Mouse (Mus musculus) left cerebral cortex, postnatal 10 days (tissue): ENCODE measurements at regions not wholly inside any gene's neighbourhood (a gene's known extent, or its start where the extent isn't known, plus 50 kb on each side); places are given as distances from the start of the nearest gene placed in this dataset.

Source experiments
- DNase-seq, 2 experiments: peaks; one replicate each; pipeline ENCODE4 v3.0.0; 2021 to 2022; ENCODE audit warnings: low spot score in 2 of 2, mixed read lengths in 1 of 2; ENCODE audit errors: extremely low spot score in 1 of 2
- intact Hi-C: fragments of 180-260 bp; cut with DNase I; formaldehyde crosslinking; loops from one replicate; pipeline ENCODE4 v1.15.1; 2025

DNA sequence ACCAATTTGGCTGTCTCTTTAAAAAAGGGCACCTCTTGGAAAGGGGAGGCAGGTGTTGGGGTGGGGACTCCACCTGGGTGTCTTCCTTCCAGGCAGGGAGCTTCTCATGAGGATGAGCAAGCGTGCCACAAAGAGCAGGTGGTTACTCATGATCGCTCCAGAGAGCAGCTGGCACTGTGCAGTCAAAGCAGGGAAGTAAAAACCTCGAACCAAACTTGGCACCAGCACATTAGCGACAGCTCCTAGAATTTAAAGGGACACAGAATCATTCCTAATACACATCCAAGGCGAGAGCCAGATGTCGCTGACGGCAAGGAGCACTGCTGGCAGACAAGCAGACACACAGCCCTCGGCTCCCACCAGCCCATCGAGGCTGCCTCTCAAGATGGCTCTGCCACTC lies 70.4 kb downstream of the Irx5 start:
- intact Hi-C loops: no loop called here
- DNase-seq: peak in 1 of 2 experiments; percentile 31

DNA sequence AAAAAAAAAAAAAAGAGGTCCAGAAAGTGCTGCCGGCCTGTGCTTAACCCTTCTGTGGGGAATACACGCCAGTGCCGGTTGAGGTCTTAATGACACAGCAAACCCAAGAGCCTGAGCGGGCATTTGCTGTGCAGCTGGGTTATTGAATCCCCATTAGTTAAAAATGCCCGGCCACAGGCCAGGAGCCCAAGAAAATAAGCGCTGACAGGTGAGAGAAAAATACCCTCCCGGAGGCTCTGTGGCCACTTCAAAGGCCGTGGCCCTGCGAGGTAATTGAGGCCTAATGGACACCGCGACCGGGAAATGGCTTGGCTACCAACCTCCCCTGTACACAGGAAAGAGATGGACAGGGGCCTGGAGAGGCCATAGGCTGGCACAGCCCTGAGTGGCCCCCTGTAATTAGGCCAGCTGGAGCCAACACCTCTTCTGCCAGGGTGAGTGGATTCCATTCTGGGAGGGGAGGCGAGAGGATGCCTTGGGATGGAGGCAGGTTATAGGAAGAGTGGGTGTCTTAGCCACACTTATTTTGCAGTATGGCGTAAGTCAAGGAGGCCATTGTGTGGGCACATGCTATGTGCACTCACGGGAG lies 79.7 kb downstream of the Irx5 start:
- no peak for DNase-seq
- intact Hi-C loops: no loop called here

DNA sequence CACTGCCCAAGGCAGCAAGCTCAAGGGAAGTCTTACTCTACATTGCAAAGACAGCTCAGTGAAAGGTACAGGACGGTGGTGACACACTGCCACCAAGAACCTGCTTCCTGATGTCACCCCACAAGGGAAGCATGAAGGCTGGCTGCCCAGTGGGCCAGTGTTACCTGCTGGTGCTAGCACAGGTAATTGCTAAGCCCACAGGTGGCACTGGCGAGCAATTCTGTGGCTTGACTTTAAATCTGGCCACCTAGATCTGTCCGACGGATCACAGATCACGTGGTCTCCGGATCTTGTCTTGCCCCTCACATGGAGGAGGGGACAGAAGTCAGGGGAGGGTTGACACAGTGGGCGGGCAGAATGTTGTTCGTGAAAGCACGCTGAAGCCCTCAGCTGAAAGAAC lies 80.9 kb downstream of the Irx5 start:
- no peak for DNase-seq
- intact Hi-C loops: no loop called here

DNA sequence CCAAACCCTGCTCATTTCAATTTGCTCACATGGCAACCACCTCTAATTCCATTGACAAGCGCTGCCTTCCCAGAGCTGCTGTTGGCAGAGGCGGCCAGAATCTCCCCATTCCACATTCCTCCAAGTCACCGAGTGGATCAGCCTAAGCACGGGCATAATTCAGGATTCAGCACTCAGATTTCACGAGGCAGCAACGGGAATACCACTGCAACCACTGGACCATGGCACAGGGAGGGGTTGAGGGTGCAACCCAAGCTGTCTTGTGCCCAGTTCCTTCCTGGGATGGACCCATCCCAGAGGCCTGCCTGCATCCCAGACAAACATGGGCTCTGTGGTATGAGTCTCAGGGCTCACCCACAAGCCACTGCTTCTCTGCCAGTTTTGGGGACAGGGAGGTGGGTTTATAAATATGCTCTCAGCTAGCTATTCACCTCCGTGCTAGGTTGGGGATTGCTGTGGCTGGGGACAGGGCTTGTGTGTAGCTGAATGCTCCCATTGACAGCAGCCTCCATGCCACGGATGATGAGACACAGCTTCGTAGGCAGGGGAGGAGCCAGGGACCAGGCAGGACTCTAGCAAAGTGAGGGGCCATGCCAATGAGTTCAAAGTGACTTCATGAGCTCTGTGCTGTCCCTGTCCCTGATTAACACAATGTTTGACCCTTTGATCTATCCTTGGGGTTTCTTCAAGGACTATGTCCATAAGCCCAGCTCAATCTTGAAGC lies 82.5 kb downstream of the Irx5 start:
- intact Hi-C loops: no loop called here
- peak in 1 of 2 experiments; percentile 11 for DNase-seq

DNA sequence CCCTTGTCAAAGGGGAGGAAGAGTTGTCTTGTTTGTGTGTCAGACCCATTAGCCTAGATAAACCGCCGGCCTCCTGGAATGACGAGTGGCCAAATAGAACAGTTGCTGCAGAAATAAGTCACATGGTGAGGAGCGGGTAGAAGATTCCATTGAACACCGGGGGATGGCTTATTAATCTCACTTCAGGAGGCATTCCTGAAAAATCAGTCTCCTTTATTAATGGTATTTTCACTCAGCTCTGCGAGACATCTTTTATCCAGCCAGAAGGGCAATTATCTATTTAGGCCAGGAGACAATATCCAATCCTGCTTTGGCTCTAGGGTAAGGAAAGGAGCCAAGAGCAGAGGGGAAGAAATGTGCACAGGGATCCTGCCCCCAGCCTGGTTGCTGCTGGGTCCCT lies 84.7 kb downstream of the Irx5 start:
- intact Hi-C loops: no loop called here
- no peak for DNase-seq

DNA sequence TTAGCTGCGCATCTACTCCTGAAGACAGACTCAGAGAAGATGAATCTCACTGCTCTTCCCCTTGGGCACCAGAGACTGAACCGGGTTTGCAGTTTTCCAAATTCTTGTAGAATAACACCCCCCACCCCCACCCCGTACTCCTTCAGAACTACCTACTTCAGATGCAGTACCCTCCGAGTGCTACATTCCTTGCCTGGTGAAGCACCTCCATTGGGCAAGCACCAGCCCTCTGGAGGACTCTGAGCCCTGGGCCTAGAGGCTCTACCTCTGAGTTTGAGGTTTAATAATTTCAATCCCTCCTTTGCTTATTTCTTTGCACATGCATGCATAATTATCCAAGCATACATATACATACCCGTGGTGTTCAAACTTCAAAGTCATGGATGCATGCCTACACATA lies 101.9 kb downstream of the Irx5 start:
- intact Hi-C loops: no loop called here
- no peak for DNase-seq

DNA sequence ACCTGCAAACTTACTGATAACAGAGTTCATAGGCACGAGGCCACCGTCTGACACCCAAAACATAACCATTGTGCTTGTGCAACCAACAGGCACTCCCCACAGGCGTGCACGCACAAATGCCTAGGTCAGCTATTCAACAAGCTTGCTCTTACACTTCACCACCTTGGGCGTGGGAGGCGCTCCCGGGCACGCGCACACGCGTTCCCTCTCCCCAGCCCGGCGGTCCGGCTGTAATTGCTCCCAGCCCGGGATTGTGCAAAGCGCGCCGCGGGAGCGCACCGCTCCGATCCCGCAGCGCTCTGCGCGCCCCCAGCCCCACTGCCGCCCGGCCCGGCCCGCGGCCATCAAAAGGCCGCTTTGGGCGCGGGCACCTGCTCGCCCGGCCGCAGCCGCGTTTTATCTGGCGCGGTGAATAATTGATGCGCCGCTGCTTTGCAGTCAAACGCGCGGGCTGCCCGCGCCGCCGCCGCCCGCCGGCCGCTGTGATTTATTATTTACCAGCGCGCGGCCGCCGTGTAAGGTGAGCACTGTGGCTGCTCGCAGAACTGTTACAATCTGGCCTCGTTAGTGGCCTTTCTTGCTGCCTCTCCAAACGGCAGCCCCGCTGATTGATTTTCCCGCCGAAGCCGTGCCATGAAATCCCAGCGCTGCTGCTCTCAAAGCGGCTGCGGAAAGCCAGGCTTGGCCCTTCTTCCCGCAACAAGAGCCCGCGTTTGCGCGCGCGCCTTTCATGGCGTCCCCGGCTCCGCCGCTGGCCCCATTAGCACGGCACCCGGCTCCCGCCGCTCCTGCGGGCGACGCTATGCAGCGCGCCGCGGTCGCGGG lies 102.9 kb downstream of the Irx5 start:
- intact Hi-C loops: no loop called here
- peak in 1 of 2 experiments; percentile 40 for DNase-seq

DNA sequence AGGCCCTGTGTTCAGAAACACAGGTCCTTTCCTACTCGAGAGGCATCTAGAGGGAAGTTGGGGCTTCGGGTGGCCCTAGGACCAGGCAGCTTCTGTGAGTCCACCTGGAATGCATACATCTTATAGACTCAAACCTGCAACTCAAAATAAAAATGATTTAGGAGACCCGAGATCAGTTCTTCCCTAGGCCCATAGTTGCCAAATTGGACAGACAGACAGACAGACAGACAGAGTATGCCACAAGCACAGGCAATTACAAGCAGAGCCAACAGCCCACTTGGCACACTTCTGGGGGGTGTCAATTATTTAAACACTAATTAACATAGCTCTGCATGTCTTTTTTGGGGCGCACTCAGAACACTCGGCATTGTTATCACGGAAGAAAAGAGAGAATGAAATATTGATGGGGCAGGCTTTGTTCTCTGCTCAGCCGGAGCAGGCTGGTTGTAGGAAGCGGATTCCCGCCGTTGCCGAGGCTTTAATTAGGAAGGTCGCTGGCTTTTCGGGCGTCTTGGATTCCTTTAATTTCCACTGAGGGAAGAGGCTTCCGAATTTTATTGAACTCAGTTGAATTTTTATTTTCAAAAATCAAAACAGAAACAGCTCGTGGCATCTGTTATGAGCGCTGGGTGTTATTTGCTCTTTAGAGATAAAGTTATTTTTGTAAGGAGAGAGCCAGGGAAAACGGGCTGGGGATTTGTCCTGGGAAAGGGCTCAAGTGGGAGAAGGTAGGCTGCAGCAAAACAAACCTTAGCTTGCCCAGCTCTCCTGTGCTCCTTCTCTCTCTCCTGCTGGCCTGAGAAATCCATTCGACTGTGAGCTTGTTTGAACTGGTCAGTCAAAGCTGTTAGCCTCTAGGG lies 111.9 kb downstream of the Irx5 start:
- DNase-seq: no peak
- intact Hi-C loops: no loop called here

DNA sequence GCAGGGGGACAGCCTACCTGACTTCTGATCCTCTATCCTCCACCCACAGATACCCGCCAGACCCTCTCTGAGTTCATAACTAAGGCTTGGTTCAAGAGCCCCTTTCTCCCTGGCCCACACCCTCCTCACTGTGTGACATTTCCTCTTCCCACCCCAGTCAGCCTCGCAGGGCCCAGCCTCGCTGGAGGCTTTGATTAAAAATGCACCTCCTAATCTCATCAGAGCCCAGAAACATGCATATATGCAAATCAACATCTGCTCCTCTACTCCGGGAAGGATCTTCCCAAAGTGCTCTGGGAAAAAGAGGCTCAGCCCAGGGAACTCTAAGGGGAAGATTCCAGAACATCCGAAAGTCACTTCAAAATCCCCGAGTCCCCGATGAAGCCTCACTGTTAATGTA lies 114.8 kb downstream of the Irx5 start:
- intact Hi-C loops: no loop called here

DNA sequence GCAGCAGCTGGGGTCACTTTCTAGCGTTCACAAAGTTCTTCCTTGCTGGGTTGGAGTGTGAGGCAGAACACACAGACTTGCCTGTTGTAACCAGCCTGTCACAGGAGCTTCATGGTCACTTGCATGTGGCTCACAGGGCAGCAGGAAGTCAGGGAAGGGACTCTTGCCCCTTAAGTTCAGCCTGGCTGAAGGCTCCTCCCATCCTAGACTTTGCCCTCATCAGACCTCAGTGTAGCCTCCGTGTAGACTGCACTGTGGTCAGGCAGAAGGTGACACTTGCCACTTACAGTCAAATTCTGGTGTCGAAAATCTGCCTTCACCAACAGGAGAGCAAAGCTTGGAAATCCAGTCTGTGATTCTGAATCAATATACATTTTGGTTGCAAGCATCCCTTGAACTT lies 115.4 kb downstream of the Irx5 start:
- no peak for DNase-seq
- intact Hi-C loops: no loop called here

More for the DNA sequence above, 114.8 kb downstream of the Irx5 start:
- DNase-seq: no peak

DNA sequence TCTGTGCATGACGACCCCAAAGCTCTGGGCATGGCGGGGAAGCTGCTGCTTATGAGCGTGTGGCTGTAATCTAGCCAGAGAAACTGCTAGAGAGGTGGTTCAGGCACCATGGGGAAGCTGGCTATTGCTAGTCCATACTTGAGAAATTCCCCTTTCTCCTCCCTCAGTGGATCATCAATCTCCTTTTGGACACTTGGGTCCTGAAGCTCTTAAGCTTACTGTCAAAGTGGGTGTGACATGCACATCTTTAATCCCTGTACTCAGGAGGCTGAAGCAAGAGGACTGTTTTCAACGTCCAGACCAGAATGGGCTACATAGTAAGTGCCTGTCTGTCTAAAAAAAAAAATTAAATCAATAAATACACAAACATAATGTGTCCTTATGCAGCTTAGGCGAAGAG lies 125.0 kb downstream of the Irx5 start:
- intact Hi-C loops: no loop called here
- DNase-seq: no peak

DNA sequence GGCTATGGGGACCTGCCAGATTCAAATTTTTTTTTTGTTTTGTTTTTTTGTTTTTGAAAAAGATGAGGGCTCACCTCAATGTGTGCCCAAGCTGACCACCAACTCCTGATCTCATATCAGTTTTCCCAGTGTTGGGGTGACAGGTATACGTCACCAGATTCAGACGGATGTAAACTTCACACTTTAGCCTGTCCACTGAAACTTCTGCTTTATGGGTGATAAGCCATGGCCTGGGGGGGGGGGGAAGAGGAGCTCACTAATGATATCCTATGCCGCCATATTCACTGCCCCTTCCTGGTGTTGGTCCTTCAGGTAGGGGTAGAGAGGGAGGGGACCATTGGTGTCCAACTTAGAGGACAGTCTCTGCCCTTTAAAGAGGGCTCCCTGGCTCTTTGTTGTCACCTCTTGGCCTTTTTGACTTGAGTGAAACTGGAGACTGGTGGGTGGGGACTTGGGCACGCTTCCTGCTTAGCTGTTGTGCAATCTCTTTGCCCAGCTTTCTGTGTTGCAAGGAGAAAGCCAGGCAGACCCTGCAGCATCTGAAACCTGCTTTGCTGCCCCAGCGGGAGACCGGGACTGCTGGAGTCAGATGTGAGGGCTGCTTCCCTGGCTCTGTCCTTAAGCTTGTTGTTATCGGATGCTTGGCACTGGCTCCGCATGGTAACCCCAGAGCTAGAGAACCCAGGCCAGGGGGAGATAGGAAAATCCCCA lies 125.8 kb downstream of the Irx5 start:
- DNase-seq: no peak
- intact Hi-C loops: no loop called here

DNA sequence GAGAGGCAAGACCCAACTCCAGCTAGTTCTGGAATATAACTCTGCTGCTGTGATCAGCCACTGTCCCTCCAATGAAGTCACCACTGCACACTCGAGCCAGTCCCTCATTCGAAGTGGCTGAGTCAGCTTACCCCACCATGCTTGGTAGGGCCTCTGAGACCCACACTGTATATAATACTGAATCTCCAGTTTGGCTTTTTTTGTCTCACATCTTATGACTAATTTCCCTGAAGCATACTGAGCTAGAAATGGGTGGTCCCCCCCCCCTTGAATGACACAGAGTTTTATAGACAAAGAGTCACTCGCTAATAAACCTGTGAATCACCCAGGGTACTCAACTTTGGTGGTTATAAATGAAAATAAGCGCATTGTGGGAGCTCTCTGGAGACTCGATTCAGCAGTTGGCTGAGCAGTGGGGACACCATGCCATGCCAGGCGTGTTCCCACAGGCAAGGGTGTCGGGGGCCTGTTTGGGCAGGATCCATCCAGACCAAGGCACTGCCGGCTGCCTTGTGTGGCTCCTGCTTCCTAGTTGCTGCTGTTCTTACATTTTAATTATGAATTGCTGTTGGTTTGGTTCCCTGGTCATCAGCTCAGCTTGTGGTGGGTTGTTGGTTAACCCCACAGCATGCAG lies 131.2 kb downstream of the Irx5 start:
- intact Hi-C loops: no loop called here
- no peak for DNase-seq

DNA sequence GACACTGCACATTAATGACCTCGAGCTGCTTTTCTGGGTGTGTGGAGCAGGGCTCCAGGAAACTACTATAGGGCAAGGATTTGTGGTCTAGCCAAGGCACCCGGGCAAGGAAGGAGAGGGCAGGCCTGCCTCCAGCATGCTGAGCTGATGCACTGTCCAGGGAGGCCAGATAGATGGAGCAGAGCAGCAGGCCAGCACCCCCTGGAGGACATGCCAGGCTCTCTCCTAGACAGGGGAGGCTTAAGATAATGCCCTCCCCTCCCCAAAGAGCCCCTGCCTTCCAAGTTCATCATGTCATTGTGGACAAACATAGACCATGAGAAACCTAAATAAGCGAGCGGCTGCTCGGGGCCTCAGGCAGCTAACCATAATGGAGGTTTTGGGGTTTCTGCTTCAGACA lies 134.1 kb downstream of the Irx5 start:
- intact Hi-C loops: no loop called here
- no peak for DNase-seq

DNA sequence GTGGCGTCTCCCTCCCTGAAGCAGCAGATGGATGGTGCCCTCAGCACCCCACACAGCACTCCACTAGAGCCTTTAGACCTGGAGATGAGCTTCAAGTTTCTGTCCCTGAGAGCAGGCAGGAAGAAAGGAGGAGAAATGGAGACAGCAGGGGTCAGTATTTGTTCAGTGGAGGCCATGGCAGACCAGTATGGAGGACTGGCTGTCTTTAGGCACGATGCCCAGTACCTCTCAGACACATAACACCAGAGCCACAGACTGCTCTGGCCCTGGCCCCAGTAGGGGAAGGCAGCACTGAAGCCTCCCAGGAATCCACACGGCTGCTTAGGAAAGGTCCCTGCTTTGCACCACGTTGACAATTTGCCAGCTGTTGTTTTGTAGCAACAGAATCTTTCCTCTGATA lies 136.0 kb downstream of the Irx5 start:
- intact Hi-C loops: no loop called here
- peak; percentile 11 to 36 for DNase-seq

DNA sequence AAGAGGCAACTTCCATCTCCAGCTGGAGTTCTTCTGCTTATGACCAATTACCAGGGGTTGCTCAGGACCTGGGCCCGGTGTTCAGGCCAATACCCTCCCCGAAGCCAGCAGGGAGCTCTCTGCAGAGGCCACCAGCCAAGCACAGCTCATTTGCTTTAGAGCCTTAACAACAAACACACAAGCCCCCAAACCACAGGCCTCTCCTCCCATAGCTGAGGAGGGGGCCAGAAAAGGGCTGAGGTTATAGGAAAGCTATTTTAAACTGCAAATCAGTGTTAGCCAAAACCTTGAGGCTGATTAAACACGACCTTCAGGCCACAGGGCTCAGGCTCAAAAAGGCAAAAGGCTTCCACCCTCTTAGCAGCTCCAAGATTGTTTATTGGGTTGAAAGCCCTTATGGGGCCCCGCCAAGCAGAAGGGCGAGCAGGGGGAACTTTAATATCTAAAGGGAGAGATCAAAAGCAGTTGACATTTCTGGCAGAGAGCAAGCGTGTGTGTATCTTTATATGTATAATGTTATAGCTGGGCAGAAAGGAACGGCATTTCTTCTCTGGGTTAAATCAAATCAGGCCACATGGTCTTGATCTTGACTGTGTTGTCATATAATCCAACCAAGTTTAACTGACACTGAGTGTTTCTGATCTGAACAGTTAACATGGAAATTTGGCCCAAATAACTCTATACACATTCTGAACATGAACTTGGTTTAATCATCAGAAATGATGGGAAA lies 148.3 kb downstream of the Irx5 start:
- DNase-seq: no peak
- intact Hi-C loops: no loop called here

DNA sequence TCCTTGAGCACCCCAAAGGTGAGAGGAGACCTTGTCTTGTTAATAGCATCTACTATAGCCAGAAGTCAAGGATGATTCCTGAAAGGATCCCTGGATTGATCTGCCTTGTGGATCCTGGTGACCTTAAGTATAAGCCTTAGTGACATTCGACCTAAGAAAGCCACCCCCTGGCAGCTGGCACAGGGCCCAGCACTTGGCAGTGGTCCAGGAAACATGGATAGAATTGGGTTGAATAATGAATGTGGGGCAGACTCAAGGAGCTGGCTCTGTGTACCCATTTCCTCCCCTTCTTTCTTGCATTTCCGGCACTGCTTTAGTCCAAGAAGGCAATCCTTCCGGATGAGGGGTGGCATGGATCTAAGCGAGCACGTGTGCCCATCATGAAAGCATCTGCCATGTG lies 149.0 kb downstream of the Irx5 start:
- intact Hi-C loops: no loop called here
- no peak for DNase-seq

DNA sequence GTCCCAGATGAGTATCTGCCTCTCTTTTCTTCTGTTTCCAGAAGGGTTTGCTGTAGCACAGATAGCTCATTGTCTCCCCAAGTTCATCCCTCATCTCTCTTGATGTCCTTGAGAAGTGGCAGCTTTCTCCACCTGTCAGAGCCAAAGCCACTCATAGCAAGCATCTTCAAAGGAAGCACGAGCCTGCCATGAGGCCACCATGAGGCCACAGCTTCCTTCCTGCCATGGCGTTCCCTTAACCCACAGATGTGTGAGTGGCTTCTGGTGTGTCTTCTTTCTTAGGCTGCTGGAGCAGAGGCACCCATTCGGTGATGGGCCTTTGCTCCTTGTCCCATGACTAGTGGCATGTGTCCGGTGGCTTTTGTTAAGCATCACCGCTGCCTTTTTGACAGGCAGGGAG lies 149.5 kb downstream of the Irx5 start:
- DNase-seq: no peak
- intact Hi-C loops: no loop called here
